Mouse (Mus musculus) lung, adult 2 months (tissue): ENCODE data around the gene Flna.

Experiments used
- CTCF ChIP-seq: fragments of 200-500 bp; IDR thresholded peaks from 2 replicates; pipeline ENCODE4 v1.5.1; 2011; ENCODE audit warnings: mild to moderate bottlenecking, low read length, control low read depth; ENCODE audit not compliant: insufficient read depth
- POLR2A ChIP-seq: fragments of 200-500 bp; IDR thresholded peaks from 2 replicates; pipeline ENCODE4 v1.6.1; 2011; ENCODE audit warnings: low read depth, mild to moderate bottlenecking, control low read depth, low read length, borderline replicate concordance; ENCODE audit errors: extremely low read depth

- TF ChIP-seq POLR2A (no peak), CTCF (no peak)
These were observed 43.8 kb upstream of the Flna start for GRCm38 (mm10) chrX:74293431-74293830.
